Mouse (Mus musculus): ENCODE data around the gene Mterf2.

- TF ChIP-seq FLI1 (IDR thresholded peaks at IDR 0.05; ENCODE audit: low read length) (no peak), GATA1 (IDR thresholded peaks at IDR 0.05; ENCODE audit: borderline replicate concordance, low read length) (no peak)
These were observed 32.3 kb upstream of the Mterf2 start for GRCm38 (mm10) chr10:85159989-85160619.
